Mouse (Mus musculus): Measurements from ENCODE around the gene Prr22.

The Prr22 gene

GRCm38 (mm10) chr17:56769950-56770349, at the start of gene Prr22:
Gene Prr22 (plus strand): TSS chr17:56770250.
- in situ Hi-C loops (cut with MboI; ENCODE audit: unreplicated experiment in 2 of 2): loop anchor here in 1 of 2 experiments (10.0 kb wide), 1 partner anchor 95 kb away; the partner anchor contains the start of gene Ranbp3

DNA sequence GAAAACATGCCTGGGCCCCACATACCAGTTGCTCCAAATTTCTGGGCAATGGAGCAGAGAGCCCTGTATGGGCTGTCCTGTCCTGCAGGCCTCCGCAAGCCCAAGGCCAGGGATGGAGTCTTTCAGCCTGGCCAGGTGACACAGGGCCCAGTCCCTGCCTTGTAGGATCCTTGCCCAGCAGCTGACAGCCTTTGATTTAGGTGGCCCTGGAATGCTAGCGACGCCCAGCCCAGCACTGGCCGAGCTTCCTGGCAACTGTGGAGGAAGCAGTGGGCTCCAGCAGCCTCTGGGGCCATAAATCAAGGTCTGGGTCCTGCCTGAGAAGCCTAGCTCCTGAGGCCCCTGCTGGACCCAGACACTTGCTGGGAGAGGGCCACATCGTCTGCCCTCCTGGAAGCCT, 47.6 kb upstream of the Prr22 start:
- in situ Hi-C loops (cut with MboI; ENCODE audit: unreplicated experiment in 2 of 2): no loop called here

DNA sequence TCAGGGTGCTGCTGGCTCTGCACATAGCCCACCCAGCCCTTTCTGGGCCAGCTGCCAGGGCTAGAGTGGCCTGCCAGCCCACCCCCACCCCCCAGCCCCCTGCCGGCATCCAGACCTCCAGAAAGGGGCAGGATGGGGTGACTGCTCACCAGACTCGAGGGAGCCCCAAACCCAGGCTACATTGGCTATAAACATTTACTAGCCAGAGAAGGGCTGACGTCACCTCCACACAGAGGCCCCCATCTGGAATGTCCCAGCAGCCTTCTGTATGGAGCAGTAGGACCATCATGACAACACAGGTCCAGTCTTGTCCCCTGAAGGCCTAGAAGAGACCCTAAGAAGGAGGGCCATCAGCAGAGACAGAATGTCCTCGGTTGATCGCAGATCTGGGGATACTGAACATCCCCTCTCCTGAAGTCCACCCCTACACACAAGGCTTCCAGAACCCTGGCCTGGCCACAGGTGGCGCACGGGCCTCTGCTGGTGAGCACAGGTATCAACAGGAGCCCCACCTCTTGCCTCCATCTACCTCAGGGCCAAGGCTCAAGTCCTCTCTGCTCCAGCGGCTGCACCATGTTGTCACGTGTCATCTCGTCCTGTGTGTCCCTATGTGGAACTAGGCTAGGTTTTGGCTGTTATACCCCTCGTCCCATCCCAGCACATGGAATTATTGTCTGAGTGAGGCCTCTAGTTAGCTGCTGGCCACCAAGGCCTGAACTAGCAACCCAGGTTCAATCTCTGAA, 46.5 kb upstream of the Prr22 start:
- in situ Hi-C loops (cut with MboI; ENCODE audit: unreplicated experiment in 2 of 2): no loop called here

DNA sequence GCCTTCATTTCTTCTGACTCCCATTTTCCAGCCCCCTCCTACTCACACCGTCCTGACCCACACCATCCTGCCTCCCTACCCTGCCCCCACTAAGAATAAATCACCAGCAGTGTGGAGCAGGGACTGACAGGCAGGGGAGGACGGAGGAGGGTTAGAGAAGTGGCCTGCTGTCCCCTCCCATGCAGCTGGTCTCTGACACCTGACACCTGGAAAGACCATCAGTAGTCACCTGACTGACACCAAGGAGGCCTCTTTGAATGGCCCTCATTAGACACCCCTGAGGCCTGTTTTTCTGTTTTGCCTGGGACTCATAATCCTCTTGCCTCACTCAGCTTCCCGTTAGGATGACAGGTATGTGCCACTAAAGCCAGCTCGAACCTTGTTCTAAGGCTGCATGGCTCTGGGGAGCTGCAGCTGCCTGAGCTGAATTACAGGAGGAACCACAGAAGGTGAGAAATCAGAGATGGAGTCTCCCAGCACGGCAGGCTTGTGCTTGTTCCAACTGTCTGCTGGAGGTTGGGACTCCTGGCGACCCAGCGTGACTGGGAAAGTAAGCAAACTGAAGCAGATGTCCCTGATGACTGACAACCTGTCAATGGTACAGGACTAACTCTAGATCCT, 42.9 kb upstream of the Prr22 start:
- in situ Hi-C loops (cut with MboI; ENCODE audit: unreplicated experiment in 2 of 2): no loop called here

DNA sequence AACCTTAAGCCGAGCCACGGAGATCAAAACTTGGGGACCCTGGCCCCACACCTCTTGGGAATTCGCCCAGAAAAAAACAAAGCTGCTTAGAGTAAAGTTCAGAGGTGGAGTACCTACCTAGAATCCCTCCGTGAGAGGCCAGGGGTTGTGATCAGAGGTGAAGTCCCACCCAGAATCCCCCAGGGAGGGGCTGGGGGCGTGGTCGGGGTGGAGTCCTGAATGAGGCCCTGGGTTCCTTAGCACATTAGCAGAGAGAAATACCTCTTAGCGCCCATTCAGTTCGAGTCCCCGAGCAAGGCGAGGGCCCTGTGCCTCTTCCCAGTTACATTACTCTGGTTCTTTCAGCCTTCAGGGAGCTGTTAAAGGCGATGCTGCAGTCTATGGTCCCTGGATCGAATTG, 42.4 kb upstream of the Prr22 start:
- in situ Hi-C loops (cut with MboI; ENCODE audit: unreplicated experiment in 2 of 2): no loop called here

- in situ Hi-C loops (cut with MboI; ENCODE audit: unreplicated experiment in 2 of 2): no loop called here
These were observed 41.9 kb upstream of the Prr22 start for GRCm38 (mm10) chr17:56728117-56728516.

- in situ Hi-C loops (cut with MboI; ENCODE audit: unreplicated experiment in 2 of 2): no loop called here
These were observed 40.9 kb upstream of the Prr22 start for GRCm38 (mm10) chr17:56729151-56729550.

GRCm38 (mm10) chr17:56729656-56730055, 40.4 kb upstream of the Prr22 start:
- in situ Hi-C loops (cut with MboI; ENCODE audit: unreplicated experiment in 2 of 2): no loop called here

GRCm38 (mm10) chr17:56736534-56736933, 33.5 kb upstream of the Prr22 start:
- in situ Hi-C loops (cut with MboI; ENCODE audit: unreplicated experiment in 2 of 2): no loop called here

DNA sequence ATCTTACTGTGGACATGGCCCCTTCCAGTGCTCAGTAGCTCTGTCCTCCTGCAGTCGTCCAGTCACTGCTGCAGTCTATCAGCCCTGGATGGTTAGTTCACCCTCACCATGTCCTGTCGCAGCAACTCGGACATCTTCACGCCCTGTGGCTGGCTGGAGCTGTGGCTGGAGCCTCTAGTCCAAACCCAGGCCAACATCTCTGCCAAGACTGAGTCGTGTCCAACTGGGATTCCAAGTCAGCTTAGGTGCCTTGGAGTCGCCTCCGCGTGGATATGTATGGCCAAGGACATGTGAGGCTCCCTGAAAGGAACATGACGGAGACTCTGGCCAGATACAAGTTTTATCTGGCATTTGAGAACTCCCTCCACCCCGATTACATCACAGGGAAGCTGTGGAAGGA, 31.8 kb upstream of the Prr22 start:
- in situ Hi-C loops (cut with MboI; ENCODE audit: unreplicated experiment in 2 of 2): no loop called here

GRCm38 (mm10) chr17:56740118-56740787, 29.8 kb upstream of the Prr22 start:
- in situ Hi-C loops (cut with MboI; ENCODE audit: unreplicated experiment in 2 of 2): no loop called here

- in situ Hi-C loops (cut with MboI; ENCODE audit: unreplicated experiment in 2 of 2): no loop called here
These were observed 29.3 kb upstream of the Prr22 start for GRCm38 (mm10) chr17:56740788-56741160.

GRCm38 (mm10) chr17:56744173-56744572, 25.9 kb upstream of the Prr22 start:
- in situ Hi-C loops (cut with MboI; ENCODE audit: unreplicated experiment in 2 of 2): no loop called here

- in situ Hi-C loops (cut with MboI; ENCODE audit: unreplicated experiment in 2 of 2): no loop called here
These were observed 18.5 kb upstream of the Prr22 start for GRCm38 (mm10) chr17:56751404-56752072.

DNA sequence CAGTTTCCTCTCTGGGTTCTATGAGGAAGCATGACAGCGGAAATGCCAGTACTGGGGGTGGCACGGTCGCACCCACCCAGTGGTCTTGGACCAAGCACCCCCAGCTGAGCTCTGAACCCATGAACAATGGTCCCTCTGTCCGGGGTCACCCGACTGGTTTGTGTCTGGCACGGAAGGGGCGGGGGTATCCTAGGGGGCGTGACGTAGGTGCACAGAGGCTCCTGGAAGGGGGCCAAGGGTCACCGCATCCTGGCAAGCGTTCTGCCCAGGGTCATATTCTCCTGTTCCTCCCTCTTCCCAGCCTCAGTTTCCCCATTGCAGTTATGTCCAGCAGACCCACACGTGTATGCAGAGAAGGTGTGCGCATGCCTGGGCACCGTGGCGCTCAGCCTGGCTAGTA, 16.6 kb upstream of the Prr22 start:
- in situ Hi-C loops (cut with MboI; ENCODE audit: unreplicated experiment in 2 of 2): no loop called here

DNA sequence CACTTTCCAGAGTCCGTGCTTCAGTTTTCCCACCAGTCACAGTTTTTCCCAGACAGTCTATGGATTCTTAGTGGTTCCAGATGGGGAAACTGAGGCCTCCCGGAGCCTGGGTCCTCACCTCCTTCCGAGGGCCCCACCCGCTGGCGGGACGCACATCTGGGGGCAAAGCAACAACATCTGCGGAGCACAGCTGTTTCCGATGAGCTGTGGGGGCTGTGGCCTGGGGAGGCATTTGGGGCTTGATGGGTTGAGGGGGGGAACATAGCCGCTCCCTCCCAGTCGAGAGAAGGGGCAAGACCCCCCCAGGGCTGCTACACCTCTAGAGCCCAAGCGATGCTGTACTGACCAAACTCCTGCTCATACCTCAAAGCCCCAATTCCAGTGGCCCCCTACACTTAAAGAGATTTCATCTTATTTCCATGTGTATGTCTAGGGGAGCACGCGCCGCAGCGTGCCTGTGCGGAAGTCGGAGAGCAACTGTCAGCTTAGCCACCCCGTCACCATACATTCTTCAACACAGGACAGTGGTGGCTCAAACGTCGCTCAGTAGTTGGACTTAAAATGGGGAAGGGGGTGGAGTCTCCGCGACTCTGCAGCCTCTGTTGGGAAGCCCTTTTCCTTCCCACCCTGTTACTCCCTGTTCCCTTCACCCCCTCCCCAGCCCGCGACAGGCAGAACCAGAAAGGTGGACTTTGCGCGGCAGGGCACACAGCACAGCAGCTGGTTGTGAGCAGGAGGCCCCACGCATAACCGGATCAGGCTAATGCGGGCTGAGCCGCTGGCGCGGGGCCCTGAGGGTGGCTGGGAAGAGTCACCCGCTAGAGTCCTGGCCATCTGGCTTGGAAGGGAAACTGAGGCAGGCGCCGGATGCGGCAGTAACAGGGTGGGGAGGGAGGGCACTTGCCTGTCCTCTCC, 15.5 kb upstream of the Prr22 start:
- in situ Hi-C loops (cut with MboI; ENCODE audit: unreplicated experiment in 2 of 2): no loop called here

DNA sequence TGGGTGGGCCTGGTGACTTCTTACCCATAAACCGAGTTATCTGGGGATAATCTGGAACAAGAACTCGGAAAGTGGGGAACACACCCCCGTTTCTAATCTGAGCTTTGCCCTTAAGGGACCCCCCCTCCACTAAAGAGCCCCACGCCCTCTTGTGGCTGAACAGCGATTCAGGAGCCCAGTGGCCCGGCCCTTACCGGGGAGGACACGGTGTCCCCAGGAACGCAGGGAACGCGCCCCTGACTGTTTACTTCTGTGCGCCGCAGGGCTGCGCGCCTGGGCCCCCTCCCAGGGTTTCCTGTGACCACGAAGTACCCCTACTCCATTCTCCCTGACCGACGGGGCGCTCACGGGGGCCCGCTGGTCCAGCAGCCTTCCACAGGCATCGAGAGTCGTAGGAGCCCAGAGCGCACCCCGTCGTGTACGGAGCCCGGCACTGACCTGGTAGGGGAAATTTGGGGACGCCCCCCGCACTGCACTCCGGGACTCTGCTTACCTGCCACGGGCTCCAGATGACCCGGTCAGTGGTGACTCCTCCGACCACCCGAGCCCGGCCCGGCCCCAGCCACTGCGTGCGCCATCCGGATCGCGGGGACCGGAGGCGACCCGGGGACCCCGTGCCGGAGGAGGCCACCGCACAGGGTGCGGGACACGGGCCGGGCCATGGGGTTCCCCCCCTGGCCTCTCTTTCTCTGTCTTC, 13.2 kb upstream of the Prr22 start:
- in situ Hi-C loops (cut with MboI; ENCODE audit: unreplicated experiment in 2 of 2): no loop called here

DNA sequence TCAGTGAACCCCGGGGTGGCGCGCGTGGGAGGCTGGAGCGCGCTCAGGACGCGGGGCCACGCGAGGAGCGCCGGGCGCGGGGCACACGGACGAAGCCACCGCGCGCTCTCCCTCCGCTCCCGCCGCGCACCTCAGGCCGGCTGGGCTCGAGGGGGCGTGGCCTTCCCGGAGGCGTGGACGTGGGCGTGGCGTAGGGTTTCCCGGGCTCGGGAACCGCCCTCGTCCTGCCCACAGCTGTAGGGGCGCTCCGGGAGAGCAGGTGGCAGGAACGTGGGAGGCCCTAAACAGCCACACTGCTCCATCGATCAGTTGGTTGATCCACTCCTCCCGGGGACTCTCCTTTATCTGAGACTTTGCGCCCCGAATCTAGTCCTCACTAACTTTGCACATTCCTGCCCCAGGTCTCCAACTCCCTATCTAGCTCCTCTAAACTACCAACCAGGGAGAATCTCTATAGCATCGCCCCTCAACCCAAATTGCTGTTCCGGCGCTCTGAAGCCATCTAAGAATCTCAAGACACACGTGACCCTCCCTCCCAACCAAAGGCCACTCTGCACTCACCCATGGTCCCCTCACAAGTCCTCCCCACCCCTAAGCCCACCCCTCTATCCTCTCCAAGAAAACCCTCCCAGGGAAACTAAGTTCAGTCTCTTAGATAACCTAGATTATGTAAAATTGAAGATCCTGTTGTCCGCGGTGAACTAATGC, 12.5 kb upstream of the Prr22 start, which contains the start of gene Nrtn:
Gene Nrtn, minus strand, starts transcription at position 115 of the 708 bp plus-strand sequence.
- in situ Hi-C loops (cut with MboI; ENCODE audit: unreplicated experiment in 2 of 2): no loop called here

- in situ Hi-C loops (cut with MboI; ENCODE audit: unreplicated experiment in 2 of 2): no loop called here
These were observed 11.9 kb upstream of the Prr22 start for GRCm38 (mm10) chr17:56758132-56758531.

Data from v-Abl transformed pro-B cells (cell line).